Mouse (Mus musculus): ENCODE results near the gene Usp10.
A peak's percentile ranks its signal among the peaks of the same experiment; 100 is the strongest.

Usp10 gene

DNA sequence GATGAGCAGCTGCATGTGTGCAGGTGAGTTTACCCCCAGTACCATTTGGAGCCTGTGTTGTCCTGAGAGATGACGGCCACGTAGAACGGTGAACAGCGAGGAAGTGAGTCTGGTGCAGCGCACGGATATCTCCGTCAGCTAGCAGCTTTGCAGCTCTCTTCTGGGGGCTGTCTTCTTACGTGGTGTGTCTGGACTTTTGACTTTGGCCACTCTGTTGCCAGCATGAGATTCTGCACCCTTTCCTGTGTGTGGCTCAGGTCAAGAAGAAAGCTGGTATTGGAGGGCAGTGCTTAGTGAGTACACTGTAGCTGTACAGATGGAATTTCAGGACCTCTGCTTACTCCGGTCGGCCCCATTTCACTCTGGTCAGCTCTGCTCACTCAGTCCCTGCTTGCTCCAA, 47.9 kb downstream of the Usp10 start:
- DNase-seq (ENCODE audit: low read depth, low spot score) = no peak

DNA sequence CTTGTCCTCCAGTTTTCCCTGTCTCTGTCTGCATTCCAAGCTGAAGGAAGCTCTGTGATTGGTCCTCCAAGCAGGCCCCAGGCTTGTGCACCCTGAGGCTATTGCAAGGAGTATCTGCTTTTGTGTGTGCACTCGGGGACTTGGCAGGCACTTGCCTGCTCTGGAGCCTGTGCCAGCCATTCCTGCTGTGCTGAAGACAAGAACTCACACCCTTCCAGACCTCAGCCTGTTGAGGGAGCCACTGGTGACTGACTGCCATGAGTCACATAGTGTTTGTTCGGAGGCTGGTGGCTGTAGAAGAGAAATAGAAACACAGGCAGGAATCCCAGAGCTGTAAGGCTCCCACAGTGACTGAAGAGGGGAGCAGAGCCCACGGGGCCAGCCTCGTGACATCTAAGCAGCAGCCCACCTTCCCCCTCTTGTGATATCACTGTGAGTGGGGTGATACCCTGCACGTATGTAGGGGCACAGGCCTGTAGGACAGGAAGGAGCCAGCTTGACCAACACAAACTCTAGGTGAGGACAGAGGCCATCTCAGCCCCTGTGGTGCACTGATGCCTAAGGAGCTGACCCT, 50.5 kb downstream of the Usp10 start:
- no peak for DNase-seq (ENCODE audit: low read depth, low spot score)

DNA sequence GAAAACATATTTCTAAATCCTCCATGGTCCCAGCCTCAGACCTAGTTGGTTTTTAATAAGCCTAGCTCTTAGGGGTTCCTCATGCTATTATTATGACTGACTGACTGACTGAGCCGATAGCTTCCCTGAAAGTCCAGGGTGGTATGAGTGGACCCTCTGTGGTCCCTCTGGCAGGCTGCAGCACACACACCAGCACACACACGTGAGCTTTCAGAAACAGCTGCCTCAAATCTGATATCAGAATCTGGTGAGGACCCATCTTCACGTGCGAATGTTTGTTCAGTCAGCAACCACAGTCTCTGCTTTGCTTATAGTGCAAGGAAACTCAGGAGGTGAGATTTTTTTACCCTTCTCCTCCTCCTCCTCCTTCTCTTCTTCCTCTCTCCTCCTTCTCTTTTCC, 54.7 kb downstream of the Usp10 start:
- DNase-seq (ENCODE audit: low read depth, low spot score) = no peak

DNA sequence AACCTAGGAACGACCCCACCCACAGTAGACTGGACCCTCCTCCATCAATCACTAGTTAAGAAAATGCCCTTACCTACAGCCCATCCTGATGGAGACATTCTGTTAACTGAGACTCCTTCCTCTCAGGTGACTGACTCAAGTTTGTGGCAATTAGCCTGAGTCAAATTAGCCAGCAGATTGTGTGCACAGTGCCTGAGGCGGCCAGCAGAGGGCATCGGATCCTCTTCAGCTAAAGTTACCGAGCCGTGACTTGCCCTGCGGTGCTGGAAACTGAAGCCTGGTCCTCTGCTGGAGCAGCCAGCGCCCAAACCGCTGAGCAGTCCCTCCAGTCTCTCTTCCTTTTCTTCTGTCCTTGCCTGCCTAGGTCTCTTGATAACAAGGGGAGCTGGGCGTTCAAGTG, 57.3 kb downstream of the Usp10 start:
- DNase-seq (ENCODE audit: low read depth, low spot score) = peak; percentile 40

DNA sequence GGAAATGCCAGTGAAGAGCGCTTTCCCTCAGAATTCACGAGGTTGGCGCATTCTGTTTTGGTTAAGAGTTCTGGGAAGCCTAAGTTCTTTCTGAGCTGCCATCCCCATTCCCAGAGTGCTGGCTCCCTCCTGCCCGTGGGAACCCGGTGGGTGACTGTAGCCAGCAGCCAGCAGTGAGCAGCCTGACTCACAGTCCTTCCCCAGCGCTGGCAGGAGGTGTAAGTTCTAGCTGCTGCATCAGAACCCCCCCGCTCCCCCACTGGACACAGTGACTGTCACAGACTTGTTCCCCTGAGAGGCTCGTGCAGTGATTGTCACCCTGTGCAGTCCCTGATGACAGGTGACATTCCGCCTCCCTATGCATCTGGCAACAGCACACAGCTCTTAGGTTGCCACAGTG, 60.0 kb downstream of the Usp10 start:
- no peak for DNase-seq (ENCODE audit: low read depth, low spot score)

DNA sequence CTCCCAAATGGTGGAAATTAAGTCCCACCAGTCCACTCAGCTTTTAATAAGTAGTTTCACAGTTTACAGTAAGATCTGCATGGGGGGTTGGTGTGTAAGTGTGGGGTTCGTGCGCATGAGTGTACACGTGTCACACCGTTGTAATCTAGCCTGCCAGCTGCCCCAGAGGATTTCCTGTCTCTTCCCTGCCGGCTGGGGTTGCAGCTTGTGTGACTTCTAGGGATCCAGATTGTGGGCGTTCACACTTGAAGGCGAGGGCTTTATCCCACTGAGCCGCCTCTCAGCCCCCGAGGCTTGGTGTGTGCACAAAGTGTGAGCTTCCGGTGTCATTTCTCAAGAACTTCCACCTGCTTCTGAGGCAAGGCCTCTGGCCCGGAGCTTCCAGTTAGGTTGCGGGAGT, 62.4 kb downstream of the Usp10 start:
- DNase-seq (ENCODE audit: low read depth, low spot score) = no peak

DNA sequence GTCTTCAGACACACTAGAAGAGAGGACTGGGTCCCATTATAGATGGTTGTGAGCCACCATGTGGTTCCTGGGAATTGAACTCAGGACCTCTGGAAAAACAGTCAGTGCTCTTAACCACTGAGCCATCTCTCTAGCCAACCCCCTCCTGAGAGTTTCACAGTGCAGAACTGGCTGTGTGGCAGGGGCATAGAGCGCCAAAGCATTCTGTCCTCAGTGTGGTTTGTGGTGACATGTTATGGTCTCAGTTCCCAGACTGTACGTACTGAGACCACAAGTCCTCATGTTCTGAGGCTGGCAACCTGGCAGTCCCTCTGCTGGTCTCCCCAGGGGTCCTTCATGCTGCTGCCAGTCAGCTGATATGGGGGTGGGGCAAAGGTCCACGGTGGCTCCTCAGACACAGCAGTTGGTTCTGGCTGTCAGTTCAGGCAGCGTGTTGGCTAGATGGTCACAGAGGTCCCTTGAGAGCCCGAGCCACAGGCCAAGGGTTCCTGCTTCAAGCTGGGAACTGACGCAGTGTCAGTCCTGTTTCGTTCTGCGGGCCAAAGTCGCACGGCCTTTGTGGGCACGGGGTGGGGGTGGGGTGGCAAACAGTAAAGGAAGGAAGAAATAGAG, 68.7 kb downstream of the Usp10 start:
- DNase-seq (ENCODE audit: low read depth, low spot score) = no peak

DNA sequence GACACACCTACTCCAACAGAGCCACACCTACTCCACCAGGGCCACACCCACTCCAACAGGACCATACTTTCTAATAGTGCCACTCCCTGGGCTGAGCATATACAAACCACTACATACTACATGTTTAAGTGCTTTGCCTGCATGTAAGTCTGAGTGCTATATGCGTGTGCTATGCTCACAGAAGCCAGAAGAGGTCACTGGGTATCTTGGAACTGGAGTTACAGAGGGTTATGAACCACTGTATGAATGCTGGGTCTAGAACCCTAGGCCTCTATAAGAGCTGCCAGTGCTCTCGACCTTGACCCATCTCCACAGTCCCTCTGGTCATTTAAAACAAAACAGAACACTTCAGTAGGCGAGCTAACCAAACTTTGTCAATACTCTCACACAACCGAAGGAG, 71.1 kb downstream of the Usp10 start:
- peak; percentile 43 for DNase-seq (ENCODE audit: low read depth, low spot score)

DNA sequence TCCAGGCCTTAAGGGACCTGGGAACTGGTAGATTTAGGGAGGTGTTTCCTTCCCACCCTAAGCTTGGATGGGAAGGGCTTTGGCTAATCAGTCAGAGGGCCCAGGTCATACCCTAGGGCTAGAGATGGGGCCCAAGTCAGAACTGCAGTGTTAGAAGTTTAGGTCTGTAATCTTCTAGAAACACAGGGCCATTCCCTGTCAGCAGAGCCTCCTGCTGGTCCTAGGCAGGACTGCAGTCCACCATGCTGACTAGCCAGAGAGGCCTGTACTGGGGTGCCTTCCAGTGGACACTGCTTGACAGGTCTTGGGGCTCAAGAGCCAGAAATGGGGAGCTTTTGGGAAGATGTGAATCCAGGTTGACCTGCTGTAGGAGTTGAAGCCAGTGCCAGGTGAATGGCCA, 73.9 kb downstream of the Usp10 start:
- DNase-seq (ENCODE audit: low read depth, low spot score) = no peak

DNA sequence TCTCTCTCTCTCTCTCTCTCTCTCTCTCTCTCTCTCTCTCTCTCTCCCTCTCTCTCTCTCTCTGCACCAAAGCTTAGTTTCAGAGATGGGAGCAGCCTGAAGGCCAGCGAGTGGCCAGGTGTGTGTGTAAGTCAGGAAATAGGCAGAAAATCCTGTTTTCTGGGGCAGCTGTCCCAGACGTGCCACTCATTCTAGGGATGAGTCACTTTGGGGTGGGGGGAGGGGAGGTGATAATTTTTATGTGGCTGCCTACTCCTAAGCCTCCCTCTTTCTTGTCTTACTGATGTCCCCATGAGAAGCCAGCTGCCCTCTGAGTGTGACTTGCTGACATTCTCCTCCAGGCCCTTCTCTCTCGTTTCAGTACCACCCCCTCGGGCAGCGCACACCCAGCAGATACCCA, 76.0 kb downstream of the Usp10 start:
- DNase-seq (ENCODE audit: low read depth, low spot score) = no peak

DNA sequence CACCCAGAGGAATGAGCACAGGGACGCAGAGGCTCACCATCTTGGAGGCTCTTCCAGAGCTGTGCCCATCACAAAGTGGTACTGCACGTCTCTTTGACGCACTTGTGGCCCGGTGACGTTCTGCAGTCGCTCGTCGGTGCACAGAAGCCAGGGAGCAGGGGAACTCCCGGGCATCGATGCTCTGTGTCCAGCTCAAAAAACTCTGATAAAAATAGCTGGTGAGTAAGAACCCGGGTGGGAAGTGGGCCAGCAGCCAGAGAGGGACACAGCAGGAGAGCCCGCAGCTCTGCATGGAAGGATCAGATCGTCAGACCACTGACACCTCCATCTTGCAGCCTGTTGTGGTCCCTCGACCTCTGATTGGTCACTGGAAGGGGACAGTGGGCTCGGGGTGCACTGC, 77.9 kb downstream of the Usp10 start:
- DNase-seq (ENCODE audit: low read depth, low spot score) = no peak

DNA sequence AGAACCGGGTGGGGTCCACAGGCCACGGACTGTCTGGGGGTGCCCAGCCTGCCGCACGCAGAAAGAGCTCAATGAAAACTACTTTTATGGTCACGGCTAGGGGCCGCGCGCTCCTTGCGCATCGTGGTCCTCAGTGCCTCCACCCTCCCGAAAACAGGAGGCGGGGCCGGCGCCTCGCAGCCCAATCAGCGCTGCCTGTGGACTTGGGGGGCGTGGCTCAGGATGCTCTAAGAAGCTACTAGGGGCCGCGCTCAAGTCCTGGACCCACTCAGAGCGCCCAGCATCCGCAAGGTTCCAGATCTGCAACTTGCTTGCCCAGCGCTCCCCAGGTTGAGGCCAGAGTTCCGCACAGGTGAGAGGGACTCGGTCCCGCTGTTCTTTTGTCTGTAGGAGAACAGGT, 82.1 kb downstream of the Usp10 start, which contains the start of gene Crispld2:
Gene Crispld2, plus strand, starts transcription at position 190 of the 400 bp plus-strand sequence.
- peak; percentile 90 for DNase-seq (ENCODE audit: low read depth, low spot score)

DNA sequence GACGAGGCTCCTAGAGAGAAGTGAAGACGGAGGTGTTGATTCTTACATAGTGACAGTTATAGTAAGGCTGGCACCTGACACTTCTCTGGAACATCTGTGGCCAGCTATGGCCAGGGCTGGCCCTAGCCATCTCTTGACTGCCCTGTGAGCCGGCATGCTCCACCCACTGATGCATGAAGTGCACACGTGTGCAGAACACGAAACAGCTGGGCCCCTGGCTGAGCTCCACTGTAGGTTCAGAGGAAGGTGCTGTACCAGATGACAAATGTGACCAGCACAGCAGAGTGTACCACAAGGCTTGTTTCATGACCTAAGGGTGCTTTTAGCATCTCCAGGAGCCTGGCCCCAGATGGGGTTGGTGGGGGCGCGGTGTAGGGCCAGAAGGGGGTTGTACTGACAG, 84.0 kb downstream of the Usp10 start:
- no peak for DNase-seq (ENCODE audit: low read depth, low spot score)

DNA sequence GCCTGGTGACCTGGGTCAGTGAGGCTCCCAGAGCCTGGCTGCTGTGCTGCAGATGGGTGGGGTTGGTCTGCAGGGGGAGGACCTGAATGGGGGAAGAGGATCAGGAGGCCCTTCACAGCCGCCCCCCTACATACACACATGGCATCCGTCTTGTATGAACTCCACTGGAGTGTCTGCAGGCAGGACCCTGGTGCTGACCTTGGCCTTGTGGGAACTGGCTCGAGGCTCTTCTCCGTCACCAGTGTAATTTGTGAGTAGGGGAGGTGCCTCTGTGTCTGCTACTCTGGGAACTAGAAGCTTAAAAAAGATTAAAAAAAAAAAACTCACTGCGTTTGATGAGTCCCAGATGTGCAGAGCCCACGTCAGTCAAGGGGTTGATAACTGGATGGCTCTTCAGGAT, 84.4 kb downstream of the Usp10 start:
- DNase-seq (ENCODE audit: low read depth, low spot score) = no peak

DNA sequence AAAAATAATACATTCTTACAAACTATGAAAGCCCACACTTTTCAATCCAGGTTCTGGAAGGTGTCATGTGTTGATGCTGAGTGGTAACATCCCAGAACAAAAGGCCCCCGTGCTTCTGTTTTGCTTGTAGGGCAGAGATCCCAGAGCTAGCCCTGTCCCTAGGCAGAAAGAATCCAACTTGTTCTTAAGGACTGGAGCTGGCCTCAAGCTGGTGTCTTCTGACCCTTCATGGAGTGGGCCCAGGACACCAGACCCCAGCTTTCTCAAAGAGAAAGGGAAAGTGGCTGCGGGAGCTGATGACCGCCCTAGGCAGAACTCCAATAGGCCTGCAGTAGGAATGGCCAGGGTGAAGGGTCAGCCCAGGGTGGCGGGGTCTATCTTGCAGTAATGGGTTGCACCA, 87.1 kb downstream of the Usp10 start:
- no peak for DNase-seq (ENCODE audit: low read depth, low spot score)

DNA sequence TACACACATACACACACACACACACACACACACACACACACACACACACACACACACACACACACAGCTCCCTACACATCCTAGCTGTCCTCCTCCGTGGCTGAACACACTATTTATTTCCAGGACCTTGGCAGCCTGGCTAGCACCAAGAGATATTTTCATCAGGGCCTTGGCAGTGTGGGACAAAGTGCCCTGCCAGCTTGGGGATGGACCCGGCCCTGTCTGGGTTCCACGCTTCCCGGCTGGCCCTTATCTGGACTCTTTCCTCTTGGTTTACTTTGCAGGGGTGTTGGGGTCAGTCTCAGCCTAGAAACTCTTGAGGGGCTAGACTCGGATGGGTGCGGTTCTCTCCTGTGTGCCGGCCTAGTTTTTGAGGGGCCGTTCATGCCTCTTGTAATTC, 90.3 kb downstream of the Usp10 start:
- no peak for DNase-seq (ENCODE audit: low read depth, low spot score)

DNA sequence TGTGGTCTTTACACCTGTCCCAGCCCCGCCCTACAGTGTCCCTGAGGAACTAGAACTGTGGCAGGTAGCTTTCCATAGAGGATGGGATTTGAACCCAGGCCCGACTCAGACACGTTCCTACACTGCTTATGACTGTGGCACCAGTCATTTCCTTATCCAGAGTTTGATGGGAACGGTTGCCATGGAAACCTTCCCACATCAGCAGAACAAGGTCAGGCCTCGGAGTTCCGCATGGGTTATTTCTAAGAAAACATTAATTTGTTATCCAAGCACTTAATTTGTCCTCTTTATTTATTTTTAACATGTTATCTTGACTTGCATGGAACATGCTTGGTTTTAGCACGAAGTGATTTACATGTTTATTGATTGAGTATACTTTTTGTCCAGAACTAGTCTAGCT, 91.6 kb downstream of the Usp10 start:
- no peak for DNase-seq (ENCODE audit: low read depth, low spot score)

DNA sequence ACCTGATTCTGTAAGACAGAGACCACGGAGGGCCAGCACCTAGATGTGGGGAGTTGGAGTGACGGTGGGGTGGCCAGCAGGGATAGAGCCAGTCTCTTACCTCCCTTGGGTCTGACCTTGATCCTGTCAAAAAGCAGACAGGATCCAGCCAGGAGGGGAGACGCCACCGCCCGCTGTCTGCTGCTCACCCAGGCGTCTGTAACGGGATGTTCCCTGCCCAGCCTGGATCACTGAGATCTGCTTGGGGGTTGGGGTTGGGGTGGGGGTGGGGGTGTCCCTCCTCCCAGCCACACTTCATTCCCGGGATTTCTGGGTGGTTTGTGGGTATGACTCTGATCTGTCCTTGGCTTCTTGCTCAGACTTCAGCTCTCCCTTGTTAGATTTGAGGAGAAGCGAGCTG, 92.2 kb downstream of the Usp10 start:
- no peak for DNase-seq (ENCODE audit: low read depth, low spot score)

DNA sequence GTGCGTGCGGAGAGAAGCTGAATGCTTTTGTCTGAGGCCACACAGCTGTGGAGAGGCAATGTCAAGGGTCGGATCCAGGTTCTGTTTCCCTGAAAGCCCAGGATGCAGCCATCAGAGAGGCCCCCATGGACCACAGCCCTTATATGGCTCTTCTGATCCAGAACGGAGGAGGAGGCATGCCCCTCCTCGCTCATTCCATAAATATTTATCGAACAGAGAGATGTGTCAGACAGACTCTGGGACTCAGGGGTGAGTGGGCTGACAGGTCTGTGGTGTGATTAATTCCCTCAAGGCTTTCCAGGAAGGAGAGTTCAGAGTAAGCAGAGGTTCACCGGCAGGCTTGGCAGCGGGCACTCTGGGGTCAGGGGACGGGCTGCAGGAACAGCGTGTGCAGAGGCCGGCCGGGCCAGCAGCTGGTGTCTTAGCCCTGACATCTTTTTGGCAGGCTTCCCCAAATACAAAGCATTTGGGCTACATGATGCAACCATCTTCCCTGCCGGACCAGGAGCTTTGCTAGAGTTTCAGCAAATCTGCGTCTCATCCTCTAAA, 94.1 kb downstream of the Usp10 start:
- DNase-seq (ENCODE audit: low read depth, low spot score) = no peak

DNA sequence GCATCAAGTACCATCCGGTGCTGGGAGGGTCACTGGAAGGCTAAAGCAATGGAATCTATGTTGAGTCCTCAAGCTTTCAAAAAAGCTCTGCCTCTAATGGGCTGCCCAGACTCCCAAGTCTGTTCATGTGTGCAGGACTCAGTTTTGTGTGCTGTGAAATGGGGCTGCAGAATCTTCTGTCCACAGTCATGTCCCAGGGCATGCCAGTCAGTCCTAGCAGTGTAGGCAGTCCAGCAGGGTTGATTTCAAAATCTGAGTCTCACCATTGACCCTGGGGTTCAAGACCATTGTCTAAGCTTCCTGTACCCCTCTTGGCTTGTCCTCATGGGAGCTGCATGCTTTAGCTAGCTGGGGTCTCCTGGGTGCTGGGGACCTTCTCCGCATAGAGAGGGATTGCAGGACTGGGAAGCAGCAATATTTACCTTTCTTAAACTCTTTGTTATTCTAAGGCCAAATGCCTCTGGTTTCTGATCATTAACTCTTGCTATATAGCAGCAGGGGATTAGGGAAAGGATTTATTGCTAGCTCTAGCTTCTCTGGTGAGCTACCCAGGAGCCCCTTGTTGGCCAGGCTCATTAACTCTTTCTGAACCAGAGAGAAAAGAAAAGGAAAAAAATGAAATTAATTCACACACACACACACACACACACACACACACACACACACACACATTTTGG, 94.7 kb downstream of the Usp10 start:
- DNase-seq (ENCODE audit: low read depth, low spot score) = no peak

DNA sequence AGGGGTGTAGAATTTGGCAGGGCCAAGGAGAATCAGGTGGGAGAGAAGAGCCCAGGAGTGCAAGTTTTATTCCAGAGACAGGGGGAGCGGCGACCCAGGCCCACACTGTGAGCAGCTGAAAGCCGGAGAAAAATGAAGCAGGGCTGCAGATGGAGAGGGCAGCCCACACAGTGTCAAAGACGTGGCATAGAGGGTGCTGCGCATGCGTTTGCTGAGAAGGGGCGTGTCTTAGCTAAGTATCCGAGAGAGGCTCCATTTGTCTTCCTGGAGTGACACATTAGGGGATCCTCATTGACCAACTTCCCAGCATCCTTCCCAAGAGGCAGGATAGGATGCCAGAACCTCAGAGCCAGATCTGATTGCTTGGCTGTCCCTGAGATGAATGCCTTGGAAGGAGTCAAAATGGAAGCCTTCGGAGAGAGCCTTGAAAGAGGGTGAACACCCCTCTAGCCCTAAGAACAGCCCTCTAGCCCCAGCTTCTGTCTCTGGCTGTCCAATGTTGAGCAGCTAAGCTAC, 96.5 kb downstream of the Usp10 start:
- peak; percentile 69 for DNase-seq (ENCODE audit: low read depth, low spot score)

Data from ES-CJ7 (cell line).